In the genomic region with DNA sequence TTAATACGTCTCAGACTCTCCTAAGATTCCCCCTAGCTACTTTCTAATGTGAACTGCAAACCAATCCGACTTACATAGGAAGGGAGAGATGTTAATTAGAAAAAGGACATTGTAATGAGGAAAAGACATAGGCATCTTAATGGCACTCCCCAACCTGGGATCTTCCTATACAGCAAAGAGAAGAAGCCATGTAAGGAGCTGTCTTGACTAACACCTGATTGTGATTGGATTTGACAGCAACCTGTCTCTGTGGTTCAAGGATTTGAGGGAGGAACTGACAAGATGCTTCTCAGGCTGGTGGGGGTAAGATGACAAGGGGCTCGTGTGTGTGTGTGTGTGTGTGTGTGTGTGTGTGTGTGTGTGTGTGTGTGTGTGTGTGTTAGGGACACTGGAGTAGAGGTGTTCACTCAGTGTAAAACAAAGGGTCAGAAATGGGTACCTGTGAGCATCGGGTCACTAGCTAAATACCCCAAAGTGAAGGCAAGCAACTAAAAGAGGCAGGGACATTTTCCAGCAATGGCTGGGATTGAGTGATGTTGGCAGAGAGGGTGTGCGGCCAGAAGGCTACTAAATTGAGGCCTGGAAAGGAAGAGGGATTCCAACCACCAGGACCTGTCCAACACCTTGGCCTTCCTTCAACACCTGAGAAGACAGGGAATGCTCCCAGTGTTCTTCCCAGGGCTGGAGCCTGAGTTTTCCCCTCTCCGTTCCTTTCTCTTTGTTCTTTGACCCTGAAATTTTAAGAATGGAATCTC, we compare ENCODE assay signal across 9 mouse cellular contexts. TPM values are rescaled to one million over a fixed set of nuclear protein-coding genes. Genes with fewer than 3 reads are reported as not detected.
DNase-seq lines count a peak whose midpoint lies in the region; ATAC-seq lines count a peak whose summit lies in the region.
"Had no signal": no experiment of that assay in that cellular context is flagged by ENCODE, and none has a peak within 500 bp of the region (broad histone marks: within the 10 kb centered on the region; RNA-seq: fewer than 3 reads in every experiment).

No protein-coding gene starts in this region.

- H3K27ac ChIP-seq in embryonic facial prominence, embryonic 13.5 days = no peak overlapping the region
- H3K27ac ChIP-seq in limb, embryonic 15.5 days = no peak overlapping the region
- H3K27ac ChIP-seq: macrophage had no signal

- H3K27me3 ChIP-seq in embryonic facial prominence, embryonic 13.5 days = peaks cover 15% of the 10 kb centered on the region
- H3K27me3 ChIP-seq in limb, embryonic 15.5 days = peaks cover 11% of the 10 kb centered on the region; the same call in 1 of the 2 replicates

- DNase-seq in embryo, embryonic 9.5 days (ENCODE audit: extremely low spot score) = peak; percentile 6
- no peak for DNase-seq in embryo, embryonic 11 days
- DNase-seq in Muller cell, postnatal 12 days (ENCODE audit: inconsistent ontology term) = peak; percentile 5
- DNase-seq in ovary, postnatal 36 days (ENCODE audit: low spot score) = no peak
- DNase-seq in spleen, adult 12 weeks (ENCODE audit: low spot score) = no peak

- H3K36me3 ChIP-seq in embryonic facial prominence, embryonic 13.5 days = no peaks in the 10 kb centered on the region
- no peaks in the 10 kb centered on the region for H3K36me3 ChIP-seq in limb, embryonic 15.5 days

- H3K4me1 ChIP-seq in embryonic facial prominence, embryonic 13.5 days = 0 out of 2 replicates have a peak, but pooled peaks cover 7% of the 10 kb centered on the region
- H3K4me1 ChIP-seq in limb, embryonic 15.5 days = peaks cover 18% of the 10 kb centered on the region

- 36% methylated on average over 6 of the region's 6 CpGs for WGBS in embryonic facial prominence, embryonic 13.5 days
- WGBS in limb, embryonic 15.5 days = 37% methylated on average over 6 of the region's 6 CpGs

- H3K4me2 ChIP-seq in embryonic facial prominence, embryonic 13.5 days = peak overlapping the region; percentile 95
- H3K4me2 ChIP-seq in limb, embryonic 15.5 days = peak overlapping the region; percentile 98; the same call in 1 of the 2 replicates

- H3K9me3 ChIP-seq in embryonic facial prominence, embryonic 13.5 days = no peaks in the 10 kb centered on the region
- no peaks in the 10 kb centered on the region for H3K9me3 ChIP-seq in limb, embryonic 15.5 days

- peak overlapping the region; percentile 67 for H3K4me3 ChIP-seq in embryonic facial prominence, embryonic 13.5 days
- no peak overlapping the region for H3K4me3 ChIP-seq in limb, embryonic 15.5 days

- H3K9ac ChIP-seq in embryonic facial prominence, embryonic 13.5 days = no peak overlapping the region
- H3K9ac ChIP-seq in limb, embryonic 15.5 days = no peak overlapping the region

- ATAC-seq in embryonic facial prominence, embryonic 13.5 days (ENCODE audit: insufficient number of reproducible peaks, insufficient read depth, low FRiP score, low TSS enrichment, low read depth) = no peak
- ATAC-seq in limb, embryonic 15.5 days (ENCODE audit: insufficient number of reproducible peaks, low FRiP score, low TSS enrichment, low read depth) = no peak
- ATAC-seq in frontal cortex, adult (ENCODE audit: low TSS enrichment) = no peak

RNA-seq across cellular contexts. Expression of gene Ntng1, which starts 0.7 kb away (rescaled TPM):
- 5.9 and 7.3 TPM in 2 replicates for polyA plus RNA-seq in embryonic facial prominence, embryonic 13.5 days (2015; fragmentation: Nextera tagmentation; extraction: Ambion mirVana)
- polyA plus RNA-seq in limb, embryonic 15.5 days (2015; fragmentation: Nextera tagmentation; extraction: Ambion mirVana) = 4.2 and 6.5 TPM in 2 replicates
- polyA plus RNA-seq: macrophage had no signal

Comparison
In these comparisons a context has a peak if more than half of its experiments do, and no peak if none do; other contexts are left out.
1. DNase-seq: peak in embryo, embryonic 9.5 days (single experiment) and Muller cell, postnatal 12 days (single experiment); none in embryo, embryonic 11 days (single experiment), ovary, postnatal 36 days (single experiment) and spleen, adult 12 weeks (single experiment).